Mouse (Mus musculus): ENCODE measurements around the gene Svs4. TPM values are rescaled to one million over a fixed set of nuclear protein-coding genes. Genes with fewer than 3 reads are reported as not detected.

Gene Svs4
- polyA plus RNA-seq, 1 experiment from 2014 or later: not detected

Other genes with a start within 250 kb of the Svs4 start
- 15.4 and 19.0 TPM in 2 replicates for gene Stk4, start 208.1 kb downstream of the Svs4 start, polyA plus RNA-seq (2015; fragmentation: Nextera tagmentation; extraction: Ambion mirVana)
- 49.5 and 53.9 TPM in 2 replicates for gene Tomm34, start 207.3 kb downstream of the Svs4 start, polyA plus RNA-seq (2015; fragmentation: Nextera tagmentation; extraction: Ambion mirVana)
- gene Kcns1, start 107.3 kb downstream of the Svs4 start, polyA plus RNA-seq (2015; fragmentation: Nextera tagmentation; extraction: Ambion mirVana): 1.8 and 2.4 TPM in 2 replicates
- gene Wfdc5, start 95.7 kb downstream of the Svs4 start, polyA plus RNA-seq (2015; fragmentation: Nextera tagmentation; extraction: Ambion mirVana): not detected in 2 replicates
- not detected in 2 replicates for gene Wfdc12, start 87.9 kb downstream of the Svs4 start, polyA plus RNA-seq (2015; fragmentation: Nextera tagmentation; extraction: Ambion mirVana)
- gene Wfdc15a, start 78.3 kb downstream of the Svs4 start, polyA plus RNA-seq (2015; fragmentation: Nextera tagmentation; extraction: Ambion mirVana): not detected in 2 replicates
- 2.5 TPM in 1 of 2 replicates, not detected in the other for gene Wfdc15b, start 56.8 kb downstream of the Svs4 start, polyA plus RNA-seq (2015; fragmentation: Nextera tagmentation; extraction: Ambion mirVana)
- gene Svs2, start 40.0 kb downstream of the Svs4 start, polyA plus RNA-seq (2015; fragmentation: Nextera tagmentation; extraction: Ambion mirVana): not detected in 2 replicates
- not detected in 2 replicates for gene Svs3b, start 21.8 kb downstream of the Svs4 start, polyA plus RNA-seq (2015; fragmentation: Nextera tagmentation; extraction: Ambion mirVana)
- gene Svs3a, start 10.8 kb upstream of the Svs4 start, polyA plus RNA-seq (2015; fragmentation: Nextera tagmentation; extraction: Ambion mirVana): not detected in 2 replicates
- gene Svs6, start 38.3 kb upstream of the Svs4 start, polyA plus RNA-seq (2015; fragmentation: Nextera tagmentation; extraction: Ambion mirVana): not detected in 2 replicates
- gene Svs5, start 54.3 kb upstream of the Svs4 start, polyA plus RNA-seq (2015; fragmentation: Nextera tagmentation; extraction: Ambion mirVana): not detected in 2 replicates
- 0.36 and 0.43 TPM in 2 replicates for gene Slpi, start 110.6 kb upstream of the Svs4 start, polyA plus RNA-seq (2015; fragmentation: Nextera tagmentation; extraction: Ambion mirVana)
- 0.17 and 0.61 TPM in 2 replicates for gene Rbpjl, start 124.7 kb upstream of the Svs4 start, polyA plus RNA-seq (2015; fragmentation: Nextera tagmentation; extraction: Ambion mirVana)
- gene Matn4, start 126.7 kb upstream of the Svs4 start, polyA plus RNA-seq (2015; fragmentation: Nextera tagmentation; extraction: Ambion mirVana): 8.5 and 11.1 TPM in 2 replicates
- 9.0 and 26.2 TPM in 2 replicates for gene Sdc4, start 165.4 kb upstream of the Svs4 start, polyA plus RNA-seq (2015; fragmentation: Nextera tagmentation; extraction: Ambion mirVana)
- gene Sys1, start 178.5 kb upstream of the Svs4 start, polyA plus RNA-seq (2015; fragmentation: Nextera tagmentation; extraction: Ambion mirVana): 86.8 and 92.7 TPM in 2 replicates
- 4.5 and 5.8 TPM in 2 replicates for gene Gm20458, start 182.5 kb upstream of the Svs4 start, polyA plus RNA-seq (2015; fragmentation: Nextera tagmentation; extraction: Ambion mirVana)
- gene Trp53tg5, start 195.3 kb upstream of the Svs4 start, polyA plus RNA-seq (2015; fragmentation: Nextera tagmentation; extraction: Ambion mirVana): not detected in 2 replicates
- gene Dbndd2, start 207.6 kb upstream of the Svs4 start, polyA plus RNA-seq (2015; fragmentation: Nextera tagmentation; extraction: Ambion mirVana): 22.2 and 25.3 TPM in 2 replicates
- gene Pigt, start 219.1 kb upstream of the Svs4 start, polyA plus RNA-seq (2015; fragmentation: Nextera tagmentation; extraction: Ambion mirVana): 88.8 and 92.2 TPM in 2 replicates